Mouse (Mus musculus) ES-Bruce4 (cell line): Measurements from ENCODE around the gene Macrod2. TPM values are rescaled to one million over a fixed set of nuclear protein-coding genes. Genes with fewer than 3 reads are reported as not detected.

Experiments
- H3K27ac ChIP-seq: 2 replicates; pipeline ENCODE4 v1.5.1; 2012; ENCODE audit warnings: low read length, inconsistent platforms; ENCODE audit not compliant: insufficient read depth
- H3K27me3 ChIP-seq: 2 replicates; pipeline ENCODE4 v1.6.1; 2012; ENCODE audit warnings: mild to moderate bottlenecking, low read length, inconsistent platforms; ENCODE audit not compliant: control insufficient read depth, poor library complexity, insufficient read depth, severe bottlenecking
- H3K36me3 ChIP-seq: 2 replicates; pipeline ENCODE4 v1.6.1; 2012; ENCODE audit warnings: inconsistent platforms, mild to moderate bottlenecking, low read length, moderate library complexity; ENCODE audit not compliant: control insufficient read depth, poor library complexity, insufficient read depth, severe bottlenecking
- H3K4me1 ChIP-seq: one replicate; pipeline ENCODE4 v1.8.1; 2011; ENCODE audit warnings: low read length; ENCODE audit not compliant: control insufficient read depth, insufficient read depth
- H3K4me3 ChIP-seq: 2 replicates; pipeline ENCODE4 v1.5.1; 2011; ENCODE audit warnings: low read depth, mild to moderate bottlenecking, low read length
- H3K9ac ChIP-seq: 2 replicates; pipeline ENCODE4 v1.6.1; 2012; ENCODE audit warnings: low read depth, mild to moderate bottlenecking, inconsistent platforms; ENCODE audit not compliant: poor library complexity, severe bottlenecking
- H3K9me3 ChIP-seq: replicated peaks from 2 replicates; pipeline ENCODE4 v1.6.1; 2012; ENCODE audit warnings: mild to moderate bottlenecking, low read length, inconsistent platforms; ENCODE audit not compliant: control insufficient read depth, poor library complexity, insufficient read depth, severe bottlenecking
- CTCF ChIP-seq: IDR thresholded peaks from one replicate; pipeline ENCODE4 v1.8.1; 2011; ENCODE audit warnings: low read depth, low read length
- EP300 ChIP-seq: IDR thresholded peaks from 2 replicates; pipeline ENCODE4 v1.6.1; 2011; ENCODE audit warnings: low read depth, low read length; ENCODE audit not compliant: insufficient read depth
- POLR2A ChIP-seq: IDR thresholded peaks from one replicate; pipeline ENCODE4 v1.8.1; 2011; ENCODE audit warnings: low read length; ENCODE audit not compliant: insufficient read depth
- polyA plus RNA-seq: library from polyadenylated mRNA; stranded (reverse); fragments of >200 nt; gene quantifications from 2 replicates; pipeline ENCODE4 v1.2.4, GENCODE M21; 2011; ENCODE audit warnings: low read depth; ENCODE audit not compliant: missing spikeins, insufficient read depth, insufficient read length

Gene Macrod2
- polyA plus RNA-seq, 1 experiment: 11.9 TPM

- no peaks in the 10 kb centered on the region for H3K4me1 ChIP-seq
- no peak overlapping the region for H3K9ac ChIP-seq
- no peak overlapping the region for H3K27ac ChIP-seq
- no peaks in the 10 kb centered on the region for H3K9me3 ChIP-seq
- TF ChIP-seq POLR2A (no peak), CTCF (no peak), EP300 (no peak)
- H3K4me3 ChIP-seq: no peak overlapping the region
- peaks cover 2% of the 10 kb centered on the region; the same call in 1 of the 2 replicates for H3K36me3 ChIP-seq
- no peaks in the 10 kb centered on the region for H3K27me3 ChIP-seq
Observed at GRCm38 (mm10) chr2:140662673-140663072, 267.6 kb downstream of the Macrod2 start.

- H3K27me3 ChIP-seq: no peaks in the 10 kb centered on the region
- no peak overlapping the region for H3K4me3 ChIP-seq
- no peak overlapping the region for H3K27ac ChIP-seq
- H3K9ac ChIP-seq: no peak overlapping the region
- no peaks in the 10 kb centered on the region for H3K9me3 ChIP-seq
- peaks cover 2% of the 10 kb centered on the region; the same call in 1 of the 2 replicates for H3K36me3 ChIP-seq
- H3K4me1 ChIP-seq: no peaks in the 10 kb centered on the region
- no peak for TF ChIP-seq POLR2A
- TF ChIP-seq EP300: no peak
- no peak for TF ChIP-seq CTCF
Observed at GRCm38 (mm10) chr2:140664381-140664780, 269.3 kb downstream of the Macrod2 start.

GRCm38 (mm10) chr2:140666846-140667245 is 271.7 kb downstream of the Macrod2 start:
- no peak for TF ChIP-seq POLR2A
- no peak for TF ChIP-seq EP300
- TF ChIP-seq CTCF: no peak
- Histone ChIP-seq H3K4me1 (no peaks in the 10 kb centered on the region), H3K36me3 (no peaks in the 10 kb centered on the region), H3K27me3 (0 out of 2 replicates have a peak, but pooled peaks cover 1% of the 10 kb centered on the region), H3K9ac (no peak overlapping the region), H3K27ac (no peak overlapping the region), H3K4me3 (no peak overlapping the region), H3K9me3 (no peaks in the 10 kb centered on the region)

- Histone ChIP-seq H3K4me3 (no peak overlapping the region), H3K9me3 (no peaks in the 10 kb centered on the region), H3K36me3 (no peaks in the 10 kb centered on the region), H3K4me1 (no peaks in the 10 kb centered on the region), H3K27ac (no peak overlapping the region), H3K9ac (no peak overlapping the region), H3K27me3 (0 out of 2 replicates have a peak, but pooled peaks cover 1% of the 10 kb centered on the region)
- TF ChIP-seq POLR2A: no peak
- no peak for TF ChIP-seq CTCF
- TF ChIP-seq EP300: no peak
Observed at GRCm38 (mm10) chr2:140667261-140668047, 272.3 kb downstream of the Macrod2 start.

GRCm38 (mm10) chr2:140668311-140668710 is 273.2 kb downstream of the Macrod2 start:
- TF ChIP-seq CTCF: peak; percentile 56
- no peak for TF ChIP-seq EP300
- no peak for TF ChIP-seq POLR2A
- no peaks in the 10 kb centered on the region for H3K4me1 ChIP-seq
- no peak overlapping the region for H3K4me3 ChIP-seq
- 0 out of 2 replicates have a peak, but pooled peaks cover 1% of the 10 kb centered on the region for H3K27me3 ChIP-seq
- no peak overlapping the region for H3K27ac ChIP-seq
- no peaks in the 10 kb centered on the region for H3K36me3 ChIP-seq
- no peaks in the 10 kb centered on the region for H3K9me3 ChIP-seq
- no peak overlapping the region for H3K9ac ChIP-seq

- 0 out of 2 replicates have a peak, but pooled peaks cover 1% of the 10 kb centered on the region for H3K27me3 ChIP-seq
- no peak overlapping the region for H3K9ac ChIP-seq
- H3K4me1 ChIP-seq: no peaks in the 10 kb centered on the region
- H3K36me3 ChIP-seq: no peaks in the 10 kb centered on the region
- no peak overlapping the region for H3K4me3 ChIP-seq
- TF ChIP-seq EP300 (no peak), CTCF (no peak), POLR2A (no peak)
- no peaks in the 10 kb centered on the region for H3K9me3 ChIP-seq
- H3K27ac ChIP-seq: no peak overlapping the region
Observed at GRCm38 (mm10) chr2:140669081-140669480, 274.0 kb downstream of the Macrod2 start.
